8 mouse cellular contexts compared by ENCODE assay signal in the genomic region with DNA sequence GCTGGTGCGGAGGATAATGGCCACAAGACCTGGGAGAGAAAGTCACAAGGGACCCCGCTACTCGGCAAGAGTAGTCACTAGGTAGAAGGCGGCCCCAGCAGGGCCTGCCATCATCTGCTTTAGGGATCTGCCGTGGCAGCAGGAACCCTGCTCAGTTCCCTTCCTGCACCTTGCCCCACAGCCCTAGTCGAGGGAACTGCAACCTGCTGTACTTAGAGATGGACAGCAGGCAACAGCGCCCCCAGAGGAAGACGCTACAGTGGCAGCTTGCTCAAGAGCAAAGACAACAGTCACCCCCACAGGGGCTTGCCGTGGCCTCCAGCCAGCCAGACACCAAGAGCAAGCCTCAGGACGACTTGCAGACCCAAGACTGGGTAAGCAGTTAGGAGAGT. TPM values are rescaled to one million over a fixed set of nuclear protein-coding genes. Genes with fewer than 3 reads are reported as not detected.
DNase-seq lines count a peak whose midpoint lies in the region; ATAC-seq lines count a peak whose summit lies in the region.

No protein-coding gene starts in this region.

- 5% methylated on average over 10 of the region's 10 CpGs for WGBS in hindbrain, embryonic 12.5 days

- H3K4me2 ChIP-seq in hindbrain, embryonic 12.5 days (replicated peaks): peak overlapping the region; percentile 87

- H3K4me1 ChIP-seq in hindbrain, embryonic 12.5 days: peaks cover 21% of the 10 kb centered on the region

- peaks cover 21% of the 10 kb centered on the region for H3K36me3 ChIP-seq in hindbrain, embryonic 12.5 days

- H3K9ac ChIP-seq in hindbrain, embryonic 12.5 days: peak overlapping the region; percentile 70

- peak overlapping the region; percentile 94 for H3K27ac ChIP-seq in hindbrain, embryonic 12.5 days

- H3K9me3 ChIP-seq in hindbrain, embryonic 12.5 days (replicated peaks): no peaks in the 10 kb centered on the region

- peak overlapping the region; percentile 41 for H3K4me3 ChIP-seq in hindbrain, embryonic 12.5 days

- H3K27me3 ChIP-seq in hindbrain, embryonic 12.5 days: no peaks in the 10 kb centered on the region

- ATAC-seq in hindbrain, embryonic 12.5 days (ENCODE audit: low FRiP score): peak; percentile 78

- DNase-seq in Muller cell, postnatal 12 days (ENCODE audit: inconsistent ontology term): peak; percentile 71
- DNase-seq in cerebellum, adult 9-11 months: peak; percentile 93
- DNase-seq in frontal cortex, postnatal 10 days (ENCODE audit: low spot score in 2 of 2): peak; percentile 79 to 84
- peak; percentile 91 for DNase-seq in layer of hippocampus, postnatal 14 days (ENCODE audit: low spot score in 2 of 2)
- peak; percentile 89 for DNase-seq in lung, postnatal 14 days
- peak; percentile 74 for DNase-seq in retina, adult 2 months (ENCODE audit: low read depth, low spot score)
- peak; percentile 90 for DNase-seq in thymus, postnatal 36 days

RNA-seq across cellular contexts. Expression of gene Tex22, which starts 0.8 kb away (rescaled TPM):
- polyA plus RNA-seq in hindbrain, embryonic 12.5 days (2016; fragmentation: Nextera tagmentation; extraction: Ambion mirVana): not detected in 2 replicates
- under 1 TPM in 1 of 2 experiments, not detected in 1; 0.51 TPM for total RNA-seq in layer of hippocampus, postnatal 14 days (2021)

RNA-seq across cellular contexts. Expression of gene Mta1, which starts 23.0 kb away (rescaled TPM):
- 16.9 and 18.9 TPM in 2 replicates for polyA plus RNA-seq in hindbrain, embryonic 12.5 days (2016; fragmentation: Nextera tagmentation; extraction: Ambion mirVana)
- 10 to 100 TPM; 84.2 to 85.2 TPM for total RNA-seq in layer of hippocampus, postnatal 14 days (2021)

Comparison
In these comparisons a context has a peak if more than half of its experiments do, and no peak if none do; other contexts are left out.
1. Peak in every context shown above with its lines: DNase-seq, ATAC-seq, H3K4me3 ChIP-seq and H3K27ac ChIP-seq.